ENCODE assay signal across 8 mouse cellular contexts in genomic region chr12:55301472-55302300, GRCm38 (mm10). TPM values are rescaled to one million over a fixed set of nuclear protein-coding genes. Genes with fewer than 3 reads are reported as not detected.
A peak's percentile ranks its signal among the peaks of the same experiment; 100 is the strongest.
DNase-seq lines count a peak whose midpoint lies in the region; ATAC-seq and TF ChIP-seq lines count a peak whose summit lies in the region.

No protein-coding gene starts in this region.

- peak overlapping the region; percentile 65 for H3K4me2 ChIP-seq in lung, embryonic 14.5 days
- H3K4me2 ChIP-seq in heart, embryonic 14.5 days (ENCODE audit: low read length): peak overlapping the region; percentile 72

- H3K36me3 ChIP-seq in lung, embryonic 14.5 days (ENCODE audit: insufficient read depth): peaks cover 21% of the 10 kb centered on the region
- H3K36me3 ChIP-seq in heart, embryonic 14.5 days (ENCODE audit: control insufficient read depth, insufficient read depth, low read length): peaks cover 31% of the 10 kb centered on the region
- H3K36me3 ChIP-seq in macrophage (ENCODE audit: inconsistent target): peaks cover 19% of the 10 kb centered on the region; the same call in 1 of the 2 replicates

- peak overlapping the region; percentile 85 for H3K27ac ChIP-seq in lung, embryonic 14.5 days (ENCODE audit: low read depth)
- peak overlapping the region; percentile 96 for H3K27ac ChIP-seq in heart, embryonic 14.5 days (replicated peaks in 1 of 2; ENCODE audit: control insufficient read depth in 1 of 2, insufficient read depth in 1 of 2, low read depth in 2 of 2, low read length in 2 of 2)
- H3K27ac ChIP-seq in macrophage: peak overlapping the region; percentile 86

- 0 out of 2 replicates have a peak, but pooled peaks have one; percentile 4 for ATAC-seq in lung, embryonic 14.5 days (ENCODE audit: insufficient read depth)
- ATAC-seq in heart, embryonic 14.5 days (ENCODE audit: insufficient number of reproducible peaks, insufficient read depth, low FRiP score, low read depth): no peak

- H3K79me2 ChIP-seq in macrophage (ENCODE audit: inconsistent target): peaks cover 22% of the 10 kb centered on the region

- no peaks in the 10 kb centered on the region for H3K27me3 ChIP-seq in lung, embryonic 14.5 days (ENCODE audit: insufficient read depth, low read length)
- no peaks in the 10 kb centered on the region for H3K27me3 ChIP-seq in heart, embryonic 14.5 days (ENCODE audit: control insufficient read depth, insufficient read depth, low read length)

- WGBS in lung, embryonic 14.5 days: 38% methylated on average over 11 of the region's 11 CpGs
- 43% methylated on average over 11 of the region's 11 CpGs for WGBS in heart, embryonic 14.5 days
- WGBS in macrophage (ENCODE audit: missing documents): 20% methylated on average over 11 of the region's 11 CpGs

- H3K4me3 ChIP-seq in lung, embryonic 14.5 days (ENCODE audit: low read depth, low read length): peak overlapping the region; percentile 48
- H3K4me3 ChIP-seq in heart, embryonic 14.5 days (ENCODE audit: control insufficient read depth in 1 of 2, insufficient read depth in 1 of 2, low read depth in 1 of 2, low read length in 2 of 2): peak overlapping the region; percentile 70 to 80
- H3K4me3 ChIP-seq in macrophage (ENCODE audit: inconsistent target): peak overlapping the region; percentile 90

- peak overlapping the region; percentile 49 for H3K9ac ChIP-seq in lung, embryonic 14.5 days
- H3K9ac ChIP-seq in heart, embryonic 14.5 days (ENCODE audit: low read length): peak overlapping the region; percentile 82

- intact Hi-C loops in left cerebral cortex, postnatal 25 days (cut with DNase I): loop anchor here (10.0 kb wide), 1 partner anchor 533 kb away; the partner anchor contains the start of gene Brms1l

- DNase-seq in lung, embryonic 14.5 days: peak; percentile 42
- no peak for DNase-seq in lung, postnatal 10 days
- peak; percentile 8 for DNase-seq in brain, adult 2 months (ENCODE audit: low read depth, low spot score)
- DNase-seq in left cerebral cortex, postnatal 25 days (ENCODE audit: low spot score in 2 of 2): no peak
- no peak for DNase-seq in frontal cortex, adult 2 months (ENCODE audit: extremely low spot score in 1 of 2, low spot score in 1 of 2)
- DNase-seq in urinary bladder, adult 2 months (ENCODE audit: low spot score): no peak

- peaks cover 7% of the 10 kb centered on the region; the same call in 1 of the 2 replicates for H3K4me1 ChIP-seq in lung, embryonic 14.5 days (ENCODE audit: insufficient read depth)
- peaks cover 2 to 19% of the 10 kb centered on the region in 2 experiments; a peak in 3 of 4 replicates for H3K4me1 ChIP-seq in heart, embryonic 14.5 days (ENCODE audit: control insufficient read depth in 2 of 2, insufficient read depth in 2 of 2, low read length in 2 of 2)

- no peak for TF ChIP-seq CTCF in lung, embryonic 14.5 days (IDR thresholded peaks at IDR 0.05; ENCODE audit: low read depth)

- H3K9me3 ChIP-seq in lung, embryonic 14.5 days (ENCODE audit: low read depth, low read length): no peaks in the 10 kb centered on the region
- H3K9me3 ChIP-seq in heart, embryonic 14.5 days (ENCODE audit: control insufficient read depth, low read length): no peaks in the 10 kb centered on the region

RNA-seq across cellular contexts. Expression of gene Ppp2r3c, which starts 1.1 kb away (rescaled TPM):
- 14.3 and 14.8 TPM in 2 replicates for polyA plus RNA-seq in lung, embryonic 14.5 days (2014; fragmentation: Nextera tagmentation; extraction: Ambion mirVana)
- 11.3 and 11.8 TPM in 2 replicates for polyA plus RNA-seq in heart, embryonic 14.5 days (2014; fragmentation: Nextera tagmentation; extraction: Ambion mirVana)
- 10 to 100 TPM; 11.7 to 54.2 (median 29.8) TPM for total RNA-seq in macrophage (2018; cell fraction: chromatin; rRNA removed)
- 10 to 100 TPM in 15 of 26 experiments, 1 to 10 TPM in 11; 6.6 to 15.1 (median 11.0) TPM for total RNA-seq in macrophage (2018; cell fraction: cytosol; rRNA removed)
- total RNA-seq in macrophage (2018; cell fraction: nucleus; rRNA removed): 10 to 100 TPM in 19 of 26 experiments, 1 to 10 TPM in 7; 8.0 to 31.3 (median 16.6) TPM
- 9.6 to 11.8 TPM (median 10.6 TPM) in 3 replicates for polyA plus RNA-seq in macrophage (2018)
- 10 to 100 TPM; 11.4 to 13.9 TPM for total RNA-seq in left cerebral cortex, postnatal 25 days (2021)
- polyA plus RNA-seq in frontal cortex, adult 2 months (2012; rRNA removed): 10.2 and 11.9 TPM in 2 replicates
- polyA plus RNA-seq in urinary bladder, adult 2 months (2012; rRNA removed): 8.9 and 9.0 TPM in 2 replicates

RNA-seq across cellular contexts. Expression of gene 1110008L16Rik, which starts 2.3 kb away (rescaled TPM):
- polyA plus RNA-seq in lung, embryonic 14.5 days (2014; fragmentation: Nextera tagmentation; extraction: Ambion mirVana): 15.4 and 17.1 TPM in 2 replicates
- 10.1 and 10.4 TPM in 2 replicates for polyA plus RNA-seq in heart, embryonic 14.5 days (2014; fragmentation: Nextera tagmentation; extraction: Ambion mirVana)
- 10 to 100 TPM in 17 of 26 experiments, 1 to 10 TPM in 9; 1.9 to 30.2 (median 14.1) TPM for total RNA-seq in macrophage (2018; cell fraction: chromatin; rRNA removed)
- 1 to 10 TPM; 2.7 to 9.3 (median 7.9) TPM for total RNA-seq in macrophage (2018; cell fraction: cytosol; rRNA removed)
- 10 to 100 TPM in 12 of 26 experiments, 1 to 10 TPM in 14; 2.7 to 21.0 (median 9.3) TPM for total RNA-seq in macrophage (2018; cell fraction: nucleus; rRNA removed)
- polyA plus RNA-seq in macrophage (2018): 7.0 to 7.9 TPM (median 7.4 TPM) in 3 replicates
- 1 to 10 TPM; 8.9 to 9.0 TPM for total RNA-seq in left cerebral cortex, postnatal 25 days (2021)
- polyA plus RNA-seq in frontal cortex, adult 2 months (2012; rRNA removed): 6.5 and 7.0 TPM in 2 replicates
- 12.3 and 12.9 TPM in 2 replicates for polyA plus RNA-seq in urinary bladder, adult 2 months (2012; rRNA removed)

Comparison
In these comparisons a context has a peak if more than half of its experiments do, and no peak if none do; other contexts are left out.
1. DNase-seq: peak in lung, embryonic 14.5 days (single experiment) and brain, adult 2 months (single experiment); none in lung, postnatal 10 days (single experiment), left cerebral cortex, postnatal 25 days (0 of 2), frontal cortex, adult 2 months (0 of 2) and urinary bladder, adult 2 months (single experiment).
2. Peak in every context shown above with its lines, with median percentiles within 50 percentile points of each other: H3K27ac ChIP-seq and H3K4me3 ChIP-seq.